Mouse (Mus musculus) hindbrain, embryonic 16.5 days (tissue): Measurements from ENCODE around the gene Oas1g. TPM values are rescaled to one million over a fixed set of nuclear protein-coding genes. Genes with fewer than 3 reads are reported as not detected.

ENCODE experiments used
- ATAC-seq: fragments of 200-750 bp; cut with Nextera tagmentation; 2 replicates; pipeline ENCODE4 v1.8.0; 2017; ENCODE audit warnings: moderate TSS enrichment, moderate library complexity
- H3K27ac ChIP-seq: fragments of 300-500 bp; sonication (generic); 2 replicates; pipeline ENCODE4 v1.5.1; 2014; ENCODE audit warnings: low read depth, mild to moderate bottlenecking, control low read depth, low read length, moderate library complexity
- H3K27me3 ChIP-seq: fragments of 300-500 bp; sonication (generic); replicated peaks from 2 replicates; pipeline ENCODE4 v1.6.1; 2014; ENCODE audit warnings: low read length; ENCODE audit not compliant: control insufficient read depth, insufficient read depth
- H3K36me3 ChIP-seq: fragments of 300-500 bp; sonication (generic); 2 replicates; pipeline ENCODE4 v1.6.1; 2014; ENCODE audit warnings: mild to moderate bottlenecking, low read length, moderate library complexity, mixed read lengths; ENCODE audit not compliant: control insufficient read depth, insufficient read depth
- H3K4me1 ChIP-seq: fragments of 300-500 bp; sonication (generic); 2 replicates; pipeline ENCODE4 v1.6.1; 2014; ENCODE audit warnings: low read depth, low read length; ENCODE audit not compliant: control insufficient read depth, insufficient read depth
- H3K4me2 ChIP-seq: fragments of 300-500 bp; sonication (generic); 2 replicates; pipeline ENCODE4 v1.6.1; 2014; ENCODE audit warnings: mild to moderate bottlenecking, low read length, control low read depth, moderate library complexity
- H3K4me3 ChIP-seq: fragments of 300-500 bp; sonication (generic); 2 replicates; pipeline ENCODE4 v1.5.1; 2014; ENCODE audit warnings: mild to moderate bottlenecking, low read length, control low read depth, moderate library complexity
- H3K9ac ChIP-seq: fragments of 300-500 bp; sonication (generic); 2 replicates; pipeline ENCODE4 v1.6.1; 2014; ENCODE audit warnings: low read depth, mild to moderate bottlenecking, control low read depth, low read length, moderate library complexity
- H3K9me3 ChIP-seq: fragments of 300-500 bp; sonication (generic); 2 replicates; pipeline ENCODE4 v1.6.1; 2014; ENCODE audit warnings: mild to moderate bottlenecking, low read length, moderate library complexity; ENCODE audit not compliant: control insufficient read depth
- WGBS: fragments of 180-500 bp; shearing (Covaris S2); extraction: QIAGEN DNeasy Blood & Tissue Kit; methylation state at CpG from one replicate; pipeline ENCODE4 v1.1.7; 2014; 5-methylcytosine and 5-hydroxymethylcytosine counted together
- microRNA-seq: library from miRNA; unstranded; fragments of <30 nt; microRNA quantifications from one replicate; pipeline ENCODE4, GENCODE M21; 2017
- polyA plus RNA-seq: library from polyadenylated mRNA; unstranded; fragments of >200 nt; fragmentation: Nextera tagmentation; extraction: Ambion mirVana; gene quantifications from 2 replicates; pipeline ENCODE4 v1.2.1, GENCODE M21; 2015

The Oas1g gene
- polyA plus RNA-seq, 1 experiment from 2014 or later, result 0.24 TPM

GRCm38 (mm10) chr5:120847067-120847466 lies 40.3 kb downstream of the Oas1g start, which contains the start of gene Oas1f:
TSS of gene Oas1f (plus strand) at chr5:120847367.
- WGBS, result 84% methylated on average over 4 of the region's 4 CpGs
- H3K36me3 ChIP-seq, result no peaks in the 10 kb centered on the region
- H3K9me3 ChIP-seq, result no peaks in the 10 kb centered on the region
- H3K4me1 ChIP-seq, result no peaks in the 10 kb centered on the region
- no peak within 1 kb of the TSS for H3K4me3 ChIP-seq
- no peak within 1 kb of the TSS for H3K27ac ChIP-seq
- H3K4me2 ChIP-seq, result no peak within 1 kb of the TSS
- no peaks in the 10 kb centered on the region for H3K27me3 ChIP-seq
- ATAC-seq, result no peak
- H3K9ac ChIP-seq, result no peak within 1 kb of the TSS

GRCm38 (mm10) chr5:120844713-120845112 lies 42.7 kb downstream of the Oas1g start:
- Histone ChIP-seq H3K36me3 (no peaks in the 10 kb centered on the region), H3K9ac (no peak overlapping the region), H3K4me2 (no peak overlapping the region), H3K9me3 (no peaks in the 10 kb centered on the region), H3K27me3 (no peaks in the 10 kb centered on the region), H3K4me1 (no peaks in the 10 kb centered on the region), H3K27ac (no peak overlapping the region), H3K4me3 (no peak overlapping the region)
- ATAC-seq, result no peak
- 69% methylated on average over 3 of the region's 3 CpGs for WGBS

GRCm38 (mm10) chr5:120836731-120837585 lies 50.5 kb downstream of the Oas1g start:
- no peak overlapping the region for H3K27ac ChIP-seq
- no peaks in the 10 kb centered on the region for H3K9me3 ChIP-seq
- H3K4me3 ChIP-seq, result no peak overlapping the region
- peaks cover 3% of the 10 kb centered on the region; the same call in 1 of the 2 replicates for H3K27me3 ChIP-seq
- H3K9ac ChIP-seq, result no peak overlapping the region
- H3K4me2 ChIP-seq, result no peak overlapping the region
- H3K4me1 ChIP-seq, result no peaks in the 10 kb centered on the region; the same call in 1 of the 2 replicates
- WGBS, result 12% methylated on average over 8 of the region's 8 CpGs
- no peaks in the 10 kb centered on the region for H3K36me3 ChIP-seq
- no peak for ATAC-seq

GRCm38 (mm10) chr5:120833335-120834280 lies 53.8 kb downstream of the Oas1g start:
- Histone ChIP-seq H3K4me2 (peak overlapping the region; percentile 28), H3K4me1 (no peaks in the 10 kb centered on the region; the same call in 1 of the 2 replicates), H3K27ac (no peak overlapping the region), H3K9me3 (no peaks in the 10 kb centered on the region), H3K9ac (no peak overlapping the region; the same call in 1 of the 2 replicates), H3K4me3 (no peak overlapping the region), H3K36me3 (no peaks in the 10 kb centered on the region), H3K27me3 (peaks cover 3% of the 10 kb centered on the region; the same call in 1 of the 2 replicates)
- WGBS, result 17% methylated on average over 17 of the region's 17 CpGs
- ATAC-seq, result no peak

- Histone ChIP-seq H3K36me3 (no peaks in the 10 kb centered on the region), H3K4me3 (no peak overlapping the region), H3K27me3 (peaks cover 2% of the 10 kb centered on the region; the same call in 1 of the 2 replicates), H3K9ac (no peak overlapping the region), H3K27ac (no peak overlapping the region), H3K4me2 (no peak overlapping the region), H3K9me3 (no peaks in the 10 kb centered on the region), H3K4me1 (no peaks in the 10 kb centered on the region; the same call in 1 of the 2 replicates)
- ATAC-seq, result no peak
- 91% methylated on average over 4 of the region's 4 CpGs for WGBS
Measured at GRCm38 (mm10) chr5:120831031-120831430, 56.4 kb downstream of the Oas1g start.

Small RNAs within 50 kb of the gene (microRNA-seq; reads per million reads assigned to microRNA genes)
- gene Gm22907, result not detected

Other genes starting within 250 kb of the Oas1g start
- 0.61 and 1.9 TPM in 2 replicates for gene Rasal1, start 238.8 kb downstream of the Oas1g start, polyA plus RNA-seq
- 44.8 and 46.6 TPM in 2 replicates for gene Dtx1, start 175.7 kb downstream of the Oas1g start, polyA plus RNA-seq
- 0.19 and 0.43 TPM in 2 replicates for gene Oas2, start 137.8 kb downstream of the Oas1g start, polyA plus RNA-seq
- gene Oas3, start 110.0 kb downstream of the Oas1g start, polyA plus RNA-seq, result 0.66 and 0.96 TPM in 2 replicates
- gene Oas1e, start 92.1 kb downstream of the Oas1g start, polyA plus RNA-seq, result 0.19 and 0.86 TPM in 2 replicates
- 0.65 and 0.70 TPM in 2 replicates for gene Oas1c, start 75.1 kb downstream of the Oas1g start, polyA plus RNA-seq
- gene Oas1f, start 40.2 kb downstream of the Oas1g start, polyA plus RNA-seq, result not detected in 2 replicates
- not detected in 2 replicates for gene Oas1h, start 26.2 kb downstream of the Oas1g start, polyA plus RNA-seq
- gene Oas1a, start 19.9 kb upstream of the Oas1g start, polyA plus RNA-seq, result 0.62 and 1.3 TPM in 2 replicates
- gene Oas1d, start 26.9 kb upstream of the Oas1g start, polyA plus RNA-seq, result 0.12 and 0.18 TPM in 2 replicates
- 35.2 and 35.7 TPM in 2 replicates for gene Rph3a, start 122.5 kb upstream of the Oas1g start, polyA plus RNA-seq